Mouse (Mus musculus) bone marrow, adult 2 months (tissue): ENCODE data around the gene Krtap27-1.

Source experiments
- CTCF ChIP-seq: fragments of 200-500 bp; IDR thresholded peaks from 2 replicates; pipeline ENCODE4 v1.5.1; 2011; ENCODE audit warnings: low read length, control low read depth; ENCODE audit not compliant: control insufficient read depth, insufficient read depth
- POLR2A ChIP-seq: fragments of 200-500 bp; IDR thresholded peaks from 2 replicates; pipeline ENCODE4 v1.6.1; 2011; ENCODE audit warnings: low read depth, mild to moderate bottlenecking, control low read depth, low read length, borderline replicate concordance; ENCODE audit not compliant: control insufficient read depth

DNA sequence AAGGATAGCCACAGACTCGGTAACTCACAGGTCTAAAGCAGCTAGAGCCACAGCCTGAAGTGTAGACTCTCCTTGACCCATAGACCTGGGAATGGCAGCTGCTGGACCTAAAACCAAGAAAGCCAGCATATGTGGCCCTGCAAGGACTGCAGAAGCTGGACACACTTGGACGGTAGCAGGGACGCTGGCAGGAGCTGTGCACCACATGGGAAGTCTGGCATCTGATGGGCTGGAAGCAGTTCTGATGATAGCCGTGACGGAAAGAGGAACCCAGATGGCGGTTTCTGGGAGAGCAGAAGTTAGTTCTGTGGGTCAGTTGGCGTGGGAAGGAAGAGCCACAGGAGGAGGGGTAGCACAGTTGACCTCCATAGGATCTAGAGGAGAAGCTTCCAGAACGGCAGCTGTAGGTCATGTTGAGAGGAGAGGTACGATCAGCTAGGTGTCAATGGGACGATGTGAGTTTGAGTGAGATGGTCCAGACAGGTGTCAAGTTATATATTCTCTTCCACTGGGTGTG is 36.1 kb upstream of the Krtap27-1 start, which contains the start of gene 2310061N02Rik:
- TF ChIP-seq CTCF (no peak), POLR2A (no peak)
